Mouse (Mus musculus) C2C12 (cell line): ENCODE data around the gene Cldn9.
A peak's percentile ranks its signal among the peaks of the same experiment; 100 is the strongest.

Source experiments
- CTCF ChIP-seq: IDR thresholded peaks from one replicate; pipeline ENCODE4 v1.5.1; 2011; ENCODE audit not compliant: control insufficient read depth, insufficient read depth, insufficient read length
- FOSL1 ChIP-seq: IDR thresholded peaks from one replicate; pipeline ENCODE4 v1.8.0; 2011; ENCODE audit warnings: mild to moderate bottlenecking, low read length; ENCODE audit not compliant: poor library complexity, insufficient read depth, severe bottlenecking
- MAX ChIP-seq: IDR thresholded peaks from one replicate; pipeline ENCODE4 v1.6.1; 2011; ENCODE audit warnings: mild to moderate bottlenecking, control low read depth
- MYOG ChIP-seq: IDR thresholded peaks from one replicate; pipeline ENCODE4 v1.6.1; 2011; ENCODE audit not compliant: control insufficient read depth, insufficient read length; ENCODE audit errors: extremely low read depth
- USF1 ChIP-seq: IDR thresholded peaks from one replicate; pipeline ENCODE4 v1.6.1; 2011; ENCODE audit warnings: low read depth, mild to moderate bottlenecking, control low read depth, moderate library complexity

GRCm38 (mm10) chr17:23675564-23676281, 8.1 kb downstream of the Cldn9 start:
- TF ChIP-seq FOSL1 (peak; percentile 17), MAX (peak; percentile 19), CTCF (no peak), MYOG (no peak), USF1 (no peak)
